Mouse (Mus musculus) CH12.LX (cell line): Measurements from ENCODE around the gene Cep78. TPM values are rescaled to one million over a fixed set of nuclear protein-coding genes. Genes with fewer than 3 reads are reported as not detected.

Experiments used
- DNase-seq: peaks from one replicate; pipeline ENCODE4 v3.0.0-alpha.2; 2013; ENCODE audit errors: extremely low read depth
- H3K27ac ChIP-seq: 2 replicates; pipeline ENCODE4 v1.5.1; 2012; ENCODE audit warnings: low read depth, mild to moderate bottlenecking, control low read depth, moderate library complexity; ENCODE audit not compliant: insufficient read depth
- H3K27me3 ChIP-seq: replicated peaks from 2 replicates; pipeline ENCODE3; 2012; ENCODE audit warnings: inconsistent platforms
- H3K36me3 ChIP-seq, 2 experiments: replicated peaks in 1 of 2; 2 replicates each; pipeline versions ENCODE3 to v1.6.1; 2012; ENCODE audit warnings: inconsistent platforms in 1 of 2, low read length in 1 of 2, mild to moderate bottlenecking in 1 of 2, mixed read lengths in 1 of 2, moderate library complexity in 1 of 2; ENCODE audit not compliant: control insufficient read depth in 1 of 2, insufficient read depth in 1 of 2
- H3K4me1 ChIP-seq, 2 experiments: 2 replicates each; pipeline ENCODE4 v1.6.1; 2012; ENCODE audit warnings: inconsistent platforms in 1 of 2, moderate library complexity in 1 of 2; ENCODE audit not compliant: insufficient read depth in 2 of 2, control insufficient read depth in 1 of 2
- H3K4me2 ChIP-seq: 2 replicates; pipeline ENCODE4 v1.6.1; 2012; ENCODE audit warnings: low read depth, mild to moderate bottlenecking, control low read depth; ENCODE audit not compliant: poor library complexity, insufficient read depth, severe bottlenecking
- H3K4me3 ChIP-seq, 3 experiments: fragments of 150-350 bp in 1 of 3; sonication (generic) in 1 of 3; replicated peaks in 1 of 3; 2 replicates each; pipeline versions ENCODE3 to v1.5.1; 2011 to 2012; ENCODE audit warnings: low read depth in 2 of 3, low read length in 2 of 3, mild to moderate bottlenecking in 2 of 3, moderate library complexity in 2 of 3, control low read depth in 1 of 3, improper control_type of control experiment in 1 of 3, inconsistent platforms in 1 of 3, mixed read lengths in 1 of 3; ENCODE audit not compliant: poor library complexity in 1 of 3
- H3K79me2 ChIP-seq: replicated peaks from 2 replicates; pipeline ENCODE4 v1.6.1; 2012; ENCODE audit warnings: mild to moderate bottlenecking, moderate library complexity; ENCODE audit not compliant: control insufficient read depth, poor library complexity, insufficient read depth, severe bottlenecking; ENCODE audit errors: extremely low read depth
- H3K9ac ChIP-seq: 2 replicates; pipeline ENCODE4 v1.6.1; 2012; ENCODE audit warnings: low read depth, mild to moderate bottlenecking, control low read depth, moderate library complexity; ENCODE audit not compliant: insufficient read depth
- H3K9me3 ChIP-seq: replicated peaks from 2 replicates; pipeline ENCODE3; 2012; ENCODE audit warnings: low read length, inconsistent platforms, mixed read lengths
- BHLHE40 ChIP-seq: IDR thresholded peaks from 2 replicates; pipeline ENCODE4 v1.6.1; 2011; ENCODE audit warnings: mild to moderate bottlenecking, low read depth, low read length, improper control_type of control experiment
- CHD2 ChIP-seq: IDR thresholded peaks from 2 replicates; pipeline ENCODE4 v1.6.1; 2011; ENCODE audit warnings: low read length, improper control_type of control experiment
- E2F4 ChIP-seq: IDR thresholded peaks from 2 replicates; pipeline ENCODE4 v1.6.1; 2011; ENCODE audit warnings: low read depth, low read length, improper control_type of control experiment; ENCODE audit not compliant: insufficient replicate concordance
- ELF1 ChIP-seq: IDR thresholded peaks from 2 replicates; pipeline ENCODE4 v1.6.1; 2014; ENCODE audit warnings: low read depth, mild to moderate bottlenecking, inconsistent platforms, low read length, improper control_type of control experiment
- GABPA ChIP-seq: IDR thresholded peaks from 2 replicates; pipeline ENCODE4 v1.6.1; 2012; ENCODE audit warnings: low read depth, low read length, improper control_type of control experiment, inconsistent platforms; ENCODE audit not compliant: insufficient replicate concordance
- HCFC1 ChIP-seq: IDR thresholded peaks from 2 replicates; pipeline ENCODE4 v1.6.1; 2012; ENCODE audit warnings: low read depth, mild to moderate bottlenecking, inconsistent platforms, low read length, improper control_type of control experiment
- JUN ChIP-seq: IDR thresholded peaks from 2 replicates; pipeline ENCODE4 v1.6.1; 2011; ENCODE audit warnings: low read depth, mild to moderate bottlenecking, low read length, improper control_type of control experiment, moderate library complexity; ENCODE audit not compliant: insufficient read depth
- MAZ ChIP-seq: IDR thresholded peaks from 2 replicates; pipeline ENCODE4 v1.6.1; 2012; ENCODE audit warnings: low read depth, mild to moderate bottlenecking, inconsistent platforms, low read length, improper control_type of control experiment, moderate library complexity
- MXI1 ChIP-seq: IDR thresholded peaks from 2 replicates; pipeline ENCODE4 v1.6.1; 2011; ENCODE audit warnings: mild to moderate bottlenecking, low read depth, low read length, improper control_type of control experiment
- MYC ChIP-seq: IDR thresholded peaks from 2 replicates; pipeline ENCODE4 v1.6.1; 2011; ENCODE audit warnings: low read depth, mild to moderate bottlenecking, improper control_type of control experiment, low read length
- NRF1 ChIP-seq: IDR thresholded peaks from 2 replicates; pipeline ENCODE4 v1.6.1; 2014; ENCODE audit warnings: low read depth, mild to moderate bottlenecking, inconsistent platforms, low read length, improper control_type of control experiment, moderate library complexity
- PAX5 ChIP-seq: IDR thresholded peaks from 2 replicates; pipeline ENCODE4 v1.6.1; 2012; ENCODE audit warnings: low read length, inconsistent platforms, mixed read lengths
- POLR2A ChIP-seq: IDR thresholded peaks from 2 replicates; pipeline ENCODE4 v1.6.1; 2011; ENCODE audit warnings: low read depth, mild to moderate bottlenecking, improper control_type of control experiment, low read length
- POLR2AphosphoS2 ChIP-seq: IDR thresholded peaks from 2 replicates; pipeline ENCODE4 v1.6.1; 2011; ENCODE audit warnings: low read depth, low read length, improper control_type of control experiment
- RAD21 ChIP-seq: IDR thresholded peaks from 2 replicates; pipeline ENCODE4 v1.6.1; 2011; ENCODE audit warnings: low read depth, mild to moderate bottlenecking, low read length, improper control_type of control experiment, moderate library complexity
- RCOR1 ChIP-seq: conservative IDR thresholded peaks from 2 replicates; pipeline ENCODE4 v1.6.1; 2012; ENCODE audit warnings: low read depth, mild to moderate bottlenecking, inconsistent platforms, low read length, improper control_type of control experiment
- SIN3A ChIP-seq: IDR thresholded peaks from 2 replicates; pipeline ENCODE4 v1.6.1; 2012; ENCODE audit warnings: low read length, improper control_type of control experiment, inconsistent platforms
- SMC3 ChIP-seq: IDR thresholded peaks from 2 replicates; pipeline ENCODE4 v1.6.1; 2011; ENCODE audit warnings: low read depth, low read length, improper control_type of control experiment
- TBP ChIP-seq: conservative IDR thresholded peaks from 2 replicates; pipeline ENCODE4 v1.6.1; 2011; ENCODE audit warnings: low read depth, low read length, improper control_type of control experiment
- UBTF ChIP-seq: IDR thresholded peaks from 2 replicates; pipeline ENCODE4 v1.6.1; 2012; ENCODE audit warnings: low read depth, mild to moderate bottlenecking, inconsistent platforms, low read length, improper control_type of control experiment, moderate library complexity
- ZC3H11A ChIP-seq: IDR thresholded peaks from 2 replicates; pipeline ENCODE4 v1.6.1; 2012; ENCODE audit warnings: low read depth, mild to moderate bottlenecking, inconsistent platforms, low read length, improper control_type of control experiment
- ZKSCAN1 ChIP-seq: IDR thresholded peaks from 2 replicates; pipeline ENCODE4 v1.6.1; 2012; ENCODE audit warnings: low read depth, inconsistent platforms, low read length, improper control_type of control experiment, borderline replicate concordance
- ZMIZ1 ChIP-seq: IDR thresholded peaks from 2 replicates; pipeline ENCODE4 v1.6.1; 2012; ENCODE audit warnings: low read depth, mild to moderate bottlenecking, inconsistent platforms, low read length, improper control_type of control experiment
- dilution Hi-C: fragments of 300-500 bp; cut with MboI; formaldehyde crosslinking; loops from 2 replicates; pipeline ENCODE4 v1.14.3; 2020; ENCODE audit warnings: low sequenced_read_pairs; ENCODE audit not compliant: extremely low pct_unique_long_range_greater_than_20kb, extremely low pct_ligation_motif_present
- in situ Hi-C: fragments of 300-500 bp; cut with MboI; formaldehyde crosslinking; loops from 3 replicates; pipeline ENCODE4 v1.14.3; 2019; ENCODE audit warnings: low sequenced_read_pairs, low pct_ligation_motif_present, low pct_unique_long_range_greater_than_20kb, mixed read lengths
- polyA plus RNA-seq: library from polyadenylated mRNA; unstranded; fragments of >175 nt; gene quantifications from 2 replicates; pipeline ENCODE4 v1.2.1, GENCODE M21; 2012; ENCODE audit warnings: low read depth; ENCODE audit not compliant: insufficient read length
- total RNA-seq, 2 experiments: library from RNA; depleted of rRNA; stranded (reverse); fragments of 300-350 nt in 1 of 2; fragments of >200 nt in 1 of 2; gene quantifications; 2 replicates each; pipeline ENCODE4 v1.2.3; 2012 to 2014

Cep78 gene
- total and polyA plus RNA-seq, 3 experiments: 9.9 to 18.3 (median 11.7) TPM

- Histone ChIP-seq H3K4me3 (no peak overlapping the region), H3K4me2 (no peak overlapping the region), H3K9me3 (peaks cover 5% of the 10 kb centered on the region), H3K36me3 (no peaks in the 10 kb centered on the region), H3K27me3 (no peaks in the 10 kb centered on the region), H3K4me1 (peaks cover 0 to 2% of the 10 kb centered on the region in 2 experiments; a peak in 1 of 4 replicates), H3K9ac (no peak overlapping the region), H3K27ac (no peak overlapping the region), H3K79me2 (no peaks in the 10 kb centered on the region)
- no peak for DNase-seq
- in situ Hi-C loops: no loop called here
- dilution Hi-C loops: no loop called here
- no peak for TF ChIP-seq GABPA
- no peak for TF ChIP-seq MXI1
- TF ChIP-seq PAX5: no peak
- no peak for TF ChIP-seq ZC3H11A
- TF ChIP-seq POLR2A: no peak
- TF ChIP-seq POLR2AphosphoS2: no peak
- no peak for TF ChIP-seq RCOR1
- no peak for TF ChIP-seq ZKSCAN1
Observed at GRCm38 (mm10) chr19:16027876-16028670, 43.3 kb upstream of the Cep78 start.

DNA sequence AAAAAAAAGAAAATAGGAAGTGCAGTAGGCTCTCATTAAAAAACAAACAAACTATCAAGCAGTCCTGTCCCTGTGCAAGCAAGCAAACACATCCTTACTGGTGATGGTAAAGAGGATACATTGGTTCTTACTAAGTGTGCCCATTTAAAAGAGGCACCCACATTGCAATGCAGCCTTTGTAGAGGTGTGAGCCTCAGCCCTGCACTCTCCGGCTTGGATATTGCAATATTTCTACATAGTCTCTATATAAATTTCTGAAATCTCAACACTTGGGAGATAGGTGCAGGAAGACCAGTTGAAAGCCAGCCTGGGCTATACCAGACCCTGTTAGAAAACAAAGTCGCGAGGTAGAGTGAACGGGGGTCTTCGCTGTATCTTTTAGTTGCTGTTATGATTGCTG, 41.5 kb upstream of the Cep78 start:
- H3K4me2 ChIP-seq: no peak overlapping the region
- H3K9me3 ChIP-seq: peaks cover 5% of the 10 kb centered on the region
- TF ChIP-seq RAD21 (no peak), MAZ (no peak), UBTF (no peak), CHD2 (no peak), JUN (no peak), SMC3 (no peak), ZC3H11A (no peak), SIN3A (no peak), E2F4 (no peak), BHLHE40 (no peak), TBP (no peak), NRF1 (no peak), HCFC1 (no peak), ZMIZ1 (no peak), MYC (no peak), ELF1 (no peak), ZKSCAN1 (no peak), MXI1 (no peak)
- TF ChIP-seq, all 38 proteins: peak for 0
- Histone ChIP-seq H3K27me3 (no peaks in the 10 kb centered on the region), H3K4me1 (peaks cover 0 to 2% of the 10 kb centered on the region in 2 experiments; a peak in 1 of 4 replicates), H3K9ac (no peak overlapping the region), H3K36me3 (no peaks in the 10 kb centered on the region), H3K27ac (no peak overlapping the region), H3K4me3 (no peak overlapping the region), H3K79me2 (no peaks in the 10 kb centered on the region)
- dilution Hi-C loops (no loop called here), in situ Hi-C loops (no loop called here)
- no peak for DNase-seq
